Mouse (Mus musculus): ENCODE data around the gene Aldh1l1.

GRCm38 (mm10) chr6:90494566-90494965 lies 8.3 kb downstream of the Aldh1l1 start:
- no peak for TF ChIP-seq CTCF (IDR thresholded peaks at IDR 0.05; ENCODE audit: low read depth, low read length)
- TF ChIP-seq POLR2AphosphoS5 (IDR thresholded peaks at IDR 0.05; ENCODE audit: insufficient replicate concordance, low read depth, low read length), result no peak
- no peak for TF ChIP-seq TAL1 (conservative IDR thresholded peaks at IDR 0.05; ENCODE audit: low read depth, low read length)
- TF ChIP-seq GATA1 (IDR thresholded peaks at IDR 0.05; ENCODE audit: borderline replicate concordance, low read length), result no peak
- no peak for TF ChIP-seq GATA2 (IDR thresholded peaks at IDR 0.05; ENCODE audit: borderline replicate concordance, low read depth, low read length)

Data from G1E (cell line).